Mouse (Mus musculus) ES-E14 (cell line): ENCODE results near the gene Sycn.

Source experiments
- CHD2 ChIP-seq: IDR thresholded peaks from 2 replicates; pipeline ENCODE4 v1.6.1; 2014; ENCODE audit warnings: mild to moderate bottlenecking, low read depth, low read length, inconsistent platforms
- HCFC1 ChIP-seq: IDR thresholded peaks from 2 replicates; pipeline ENCODE4 v1.6.1; 2012; ENCODE audit warnings: low read length, inconsistent platforms, borderline replicate concordance; ENCODE audit not compliant: insufficient read depth
- MAFK ChIP-seq: IDR thresholded peaks from 2 replicates; pipeline ENCODE4 v1.6.1; 2014; ENCODE audit warnings: mild to moderate bottlenecking, low read depth, low read length, inconsistent platforms; ENCODE audit not compliant: insufficient read depth
- ZC3H11A ChIP-seq: IDR thresholded peaks from 2 replicates; pipeline ENCODE4 v1.6.1; 2012; ENCODE audit warnings: low read depth, mild to moderate bottlenecking, inconsistent platforms, low read length, borderline replicate concordance
- ZNF384 ChIP-seq: IDR thresholded peaks from 2 replicates; pipeline ENCODE4 v1.6.1; 2012; ENCODE audit warnings: low read depth, low read length, inconsistent platforms

DNA sequence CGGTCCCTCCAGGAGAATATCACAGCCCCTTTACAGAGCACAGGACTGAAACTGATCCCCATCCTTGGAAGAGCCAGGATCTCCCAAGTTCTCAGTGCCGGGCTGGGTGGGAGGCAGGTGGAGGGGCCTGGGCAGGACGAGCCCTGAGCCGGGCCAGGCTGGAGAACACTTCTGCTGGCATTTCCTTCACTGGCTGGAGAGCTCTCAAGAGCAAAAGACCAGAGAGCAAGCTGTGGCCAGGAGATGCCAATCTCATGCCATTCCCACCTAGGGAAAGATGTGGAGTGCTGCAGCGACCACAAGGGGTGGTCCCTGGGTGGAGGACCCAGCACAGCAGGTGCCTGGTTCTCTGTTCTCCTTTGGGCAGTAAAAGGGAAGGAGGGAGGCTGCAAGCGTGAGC is 44.3 kb downstream of the Sycn start:
- TF ChIP-seq HCFC1 (no peak), ZC3H11A (no peak), MAFK (no peak), CHD2 (no peak), ZNF384 (no peak)
